Comparison of ENCODE assay signal across 8 mouse cellular contexts in genomic region chr2:167778271-167778670, GRCm38 (mm10).
DNase-seq lines count a peak whose midpoint lies in the region; ATAC-seq and TF ChIP-seq lines count a peak whose summit lies in the region.

No protein-coding gene starts in this region.

- peak overlapping the region; percentile 97 for H3K27ac ChIP-seq in heart, embryonic 10.5 days
- H3K27ac ChIP-seq in CH12.LX (ENCODE audit: insufficient read depth, low read depth), result no peak overlapping the region
- H3K27ac ChIP-seq in heart, embryonic 16.5 days (ENCODE audit: low read length), result peak overlapping the region; percentile 91
- peak overlapping the region; percentile 98 for H3K27ac ChIP-seq in liver, postnatal 0 days (ENCODE audit: low read depth)

- H3K36me3 ChIP-seq in heart, embryonic 10.5 days, result 0 out of 2 replicates have a peak, but pooled peaks cover 5% of the 10 kb centered on the region
- H3K36me3 ChIP-seq in CH12.LX (replicated peaks in 1 of 2; ENCODE audit: control insufficient read depth in 1 of 2, insufficient read depth in 1 of 2, low read length in 1 of 2), result no peaks in the 10 kb centered on the region
- no peaks in the 10 kb centered on the region for H3K36me3 ChIP-seq in heart, embryonic 16.5 days (ENCODE audit: control insufficient read depth, insufficient read depth)
- no peaks in the 10 kb centered on the region for H3K36me3 ChIP-seq in liver, postnatal 0 days (replicated peaks; ENCODE audit: insufficient read depth, low read length)

- 44% methylated on average over 4 of the region's 4 CpGs for WGBS in heart, embryonic 10.5 days
- WGBS in heart, embryonic 16.5 days, result 58% methylated on average over 4 of the region's 4 CpGs
- 43% methylated on average over 4 of the region's 4 CpGs for WGBS in liver, postnatal 0 days (ENCODE audit: insufficient replicate concordance)

- no peak for TF ChIP-seq POLR2A in CH12.LX (IDR thresholded peaks at IDR 0.05; ENCODE audit: low read depth, low read length)

- H3K9ac ChIP-seq in CH12.LX (ENCODE audit: insufficient read depth, low read depth), result no peak overlapping the region
- H3K9ac ChIP-seq in heart, embryonic 16.5 days (ENCODE audit: low read length), result peak overlapping the region; percentile 72
- peak overlapping the region; percentile 77; the same call in 1 of the 2 replicates for H3K9ac ChIP-seq in liver, postnatal 0 days (replicated peaks)

- intact Hi-C loops in heart, postnatal 36 days (cut with DNase I), result loop anchor here (2.0 to 5.0 kb wide), 3 partner anchors 83 to 114 kb away; partner anchors contain the start of genes Cebpb and Tmem189
- intact Hi-C loops in left cerebral cortex, postnatal 36 days (cut with DNase I), result no loop called here

- DNase-seq in heart, embryonic 10.5 days (ENCODE audit: low spot score), result no peak
- DNase-seq in heart, postnatal 36 days, result no peak
- DNase-seq in CH12.LX (ENCODE audit: extremely low read depth), result no peak
- DNase-seq in liver, postnatal 0 days, result no peak
- DNase-seq in left cerebral cortex, postnatal 36 days (ENCODE audit: low spot score in 2 of 2), result no peak
- no peak for DNase-seq in embryo, embryonic 9.5 days (ENCODE audit: extremely low spot score)
- no peak for DNase-seq in cerebellum, adult 8-10 months

- peaks cover 83% of the 10 kb centered on the region for H3K4me1 ChIP-seq in heart, embryonic 10.5 days
- H3K4me1 ChIP-seq in CH12.LX (ENCODE audit: control insufficient read depth in 1 of 2, insufficient read depth in 2 of 2), result peaks cover 10 to 21% of the 10 kb centered on the region in 2 experiments
- peaks cover 33% of the 10 kb centered on the region for H3K4me1 ChIP-seq in heart, embryonic 16.5 days (ENCODE audit: control insufficient read depth, insufficient read depth, low read length)
- peaks cover 62% of the 10 kb centered on the region for H3K4me1 ChIP-seq in liver, postnatal 0 days (ENCODE audit: insufficient read depth)

- no peaks in the 10 kb centered on the region for H3K9me3 ChIP-seq in heart, embryonic 10.5 days
- H3K9me3 ChIP-seq in CH12.LX (replicated peaks; ENCODE audit: low read length), result no peaks in the 10 kb centered on the region
- no peaks in the 10 kb centered on the region for H3K9me3 ChIP-seq in heart, embryonic 16.5 days (replicated peaks; ENCODE audit: control insufficient read depth, low read length)
- no peaks in the 10 kb centered on the region for H3K9me3 ChIP-seq in liver, postnatal 0 days (ENCODE audit: low read length)

- no peak for TF ChIP-seq CTCF in CH12.LX (conservative IDR thresholded peaks at IDR 0.05 in 1 of 2, IDR thresholded peaks at IDR 0.05 in 1 of 2; ENCODE audit: low read depth in 2 of 2, low read length in 2 of 2)
- TF ChIP-seq CTCF in liver, postnatal 0 days (IDR thresholded peaks at IDR 0.05; ENCODE audit: low read depth), result no peak

- H3K27me3 ChIP-seq in heart, embryonic 10.5 days (ENCODE audit: insufficient read depth, poor library complexity, severe bottlenecking), result no peaks in the 10 kb centered on the region
- peaks cover 95% of the 10 kb centered on the region for H3K27me3 ChIP-seq in CH12.LX (replicated peaks)
- no peaks in the 10 kb centered on the region for H3K27me3 ChIP-seq in heart, embryonic 16.5 days (ENCODE audit: control insufficient read depth, insufficient read depth, low read length)
- no peaks in the 10 kb centered on the region for H3K27me3 ChIP-seq in liver, postnatal 0 days (ENCODE audit: insufficient read depth, low read length)

- no peak for TF ChIP-seq RAD21 in CH12.LX (IDR thresholded peaks at IDR 0.05; ENCODE audit: low read depth, low read length)

- in situ Hi-C loops in CH12.LX (cut with MboI; ENCODE audit: low pct_ligation_motif_present, low pct_unique_long_range_greater_than_20kb, low sequenced_read_pairs), result no loop called here

- dilution Hi-C loops in CH12.LX (cut with MboI; ENCODE audit: extremely low pct_ligation_motif_present, extremely low pct_unique_long_range_greater_than_20kb, low sequenced_read_pairs), result no loop called here

- ATAC-seq in heart, embryonic 16.5 days (replicated peaks; ENCODE audit: extremely low read depth, insufficient read depth, low FRiP score), result no peak
- ATAC-seq in liver, postnatal 0 days, result no peak

- peak overlapping the region; percentile 72 for H3K4me3 ChIP-seq in heart, embryonic 10.5 days
- peak overlapping the region in 1 of 3 experiments; percentile 65 for H3K4me3 ChIP-seq in CH12.LX (replicated peaks in 1 of 3; ENCODE audit: low read depth in 2 of 3, low read length in 2 of 3, poor library complexity in 1 of 3)
- H3K4me3 ChIP-seq in heart, embryonic 16.5 days (ENCODE audit: low read length), result peak overlapping the region; percentile 52
- H3K4me3 ChIP-seq in liver, postnatal 0 days (ENCODE audit: low read depth, low read length), result peak overlapping the region; percentile 55

- H3K4me2 ChIP-seq in CH12.LX (ENCODE audit: insufficient read depth, low read depth, poor library complexity, severe bottlenecking), result peak overlapping the region; percentile 64
- peak overlapping the region; percentile 83 for H3K4me2 ChIP-seq in heart, embryonic 16.5 days (ENCODE audit: low read depth, low read length)
- H3K4me2 ChIP-seq in liver, postnatal 0 days (ENCODE audit: low read depth, low read length), result peak overlapping the region; percentile 87

- TF ChIP-seq EP300 in CH12.LX (IDR thresholded peaks at IDR 0.05; ENCODE audit: low read length), result no peak
- no peak for TF ChIP-seq EP300 in liver, postnatal 0 days (IDR thresholded peaks at IDR 0.05; ENCODE audit: low read depth)

- H3K79me2 ChIP-seq in CH12.LX (replicated peaks; ENCODE audit: control insufficient read depth, extremely low read depth, insufficient read depth, poor library complexity, severe bottlenecking), result no peaks in the 10 kb centered on the region

TF ChIP-seq in CH12.LX, 34 proteins besides CTCF, POLR2A, EP300 and RAD21:
- TF ChIP-seq UBTF (IDR thresholded peaks at IDR 0.05; ENCODE audit: low read depth, low read length), result no peak
- TF ChIP-seq GABPA (IDR thresholded peaks at IDR 0.05; ENCODE audit: insufficient replicate concordance, low read depth, low read length), result no peak
- TF ChIP-seq MYC (IDR thresholded peaks at IDR 0.05; ENCODE audit: low read depth, low read length), result no peak
- TF ChIP-seq PAX5 (IDR thresholded peaks at IDR 0.05; ENCODE audit: low read length), result no peak
- no peak for TF ChIP-seq RCOR1 (conservative IDR thresholded peaks at IDR 0.05; ENCODE audit: low read depth, low read length)
- TF ChIP-seq MXI1 (IDR thresholded peaks at IDR 0.05; ENCODE audit: low read depth, low read length), result no peak
- no peak for TF ChIP-seq MEF2A (IDR thresholded peaks at IDR 0.05; ENCODE audit: borderline replicate concordance, low read depth, low read length)
- no peak for TF ChIP-seq ZMIZ1 (IDR thresholded peaks at IDR 0.05; ENCODE audit: low read depth, low read length)
- TF ChIP-seq TCF12 (IDR thresholded peaks at IDR 0.05; ENCODE audit: low read depth, low read length), result no peak
- TF ChIP-seq BHLHE40 (IDR thresholded peaks at IDR 0.05; ENCODE audit: low read depth, low read length), result no peak
- no peak for TF ChIP-seq MAFK (IDR thresholded peaks at IDR 0.05; ENCODE audit: insufficient replicate concordance, low read length)
- no peak for TF ChIP-seq CHD2 (IDR thresholded peaks at IDR 0.05; ENCODE audit: low read length)
- no peak for TF ChIP-seq NRF1 (IDR thresholded peaks at IDR 0.05; ENCODE audit: low read depth, low read length)
- no peak for TF ChIP-seq E2F4 (IDR thresholded peaks at IDR 0.05; ENCODE audit: insufficient replicate concordance, low read depth, low read length)
